Comparison of ENCODE assay signal across 8 mouse cellular contexts in the genomic region with DNA sequence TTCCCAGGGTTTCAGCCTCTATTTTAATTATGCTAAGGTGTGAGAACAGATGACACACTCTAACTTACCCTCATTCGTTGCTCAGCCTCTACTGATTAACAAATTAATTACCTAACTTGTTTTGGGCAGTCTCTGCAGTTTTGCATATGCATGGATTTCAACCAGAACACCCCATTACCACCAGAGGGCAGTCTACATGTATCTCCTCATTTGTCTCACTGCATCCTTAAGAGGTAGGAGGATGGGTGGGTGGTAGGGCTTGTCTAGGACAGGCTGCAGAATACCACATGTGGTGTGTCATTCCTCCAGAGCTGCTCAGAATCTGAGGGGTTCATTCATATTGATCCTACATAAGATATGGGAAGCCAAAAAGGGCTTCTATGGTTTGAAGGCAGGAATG. TPM values are rescaled to one million over a fixed set of nuclear protein-coding genes. Genes with fewer than 3 reads are reported as not detected.
DNase-seq lines count a peak whose midpoint lies in the region; ATAC-seq and TF ChIP-seq lines count a peak whose summit lies in the region.

No protein-coding gene starts in this region.

- intact Hi-C loops in gastrocnemius, postnatal 36 days (cut with DNase I) = no loop called here

- no peaks in the 10 kb centered on the region for H3K9me3 ChIP-seq in liver, embryonic 11.5 days (ENCODE audit: control insufficient read depth, low read length)

- no peaks in the 10 kb centered on the region for H3K36me3 ChIP-seq in liver, embryonic 11.5 days (ENCODE audit: control insufficient read depth, insufficient read depth, low read length)

- TF ChIP-seq CTCF in cerebellum, adult 2 months (IDR thresholded peaks at IDR 0.05; ENCODE audit: borderline replicate concordance, insufficient read depth, low read depth, low read length) = peak; percentile 50; the same call in 1 of the 2 replicates
- 0 out of 2 replicates have a peak, but pooled peaks have one; percentile 27 for TF ChIP-seq CTCF in bone marrow, adult 2 months (IDR thresholded peaks at IDR 0.05; ENCODE audit: control insufficient read depth, insufficient read depth, low read length)

- ATAC-seq in liver, embryonic 11.5 days (replicated peaks; ENCODE audit: low FRiP score) = no peak

- H3K4me2 ChIP-seq in liver, embryonic 11.5 days = no peak overlapping the region

- WGBS in cerebellum, adult 2 months = 16% methylated on average over 1 of the region's 1 CpGs
- 16% methylated on average over 1 of the region's 1 CpGs for WGBS in liver, embryonic 11.5 days
- WGBS in bone marrow, adult 2 months = 40% methylated on average over 1 of the region's 1 CpGs

- no peak overlapping the region for H3K27ac ChIP-seq in cerebellum, adult 2 months (ENCODE audit: insufficient read depth, low read length)
- no peak overlapping the region for H3K27ac ChIP-seq in liver, embryonic 11.5 days (ENCODE audit: low read depth, low read length)
- no peak overlapping the region for H3K27ac ChIP-seq in bone marrow, adult 2 months (ENCODE audit: control insufficient read depth, insufficient read depth, low read depth, low read length, poor library complexity)

- no peaks in the 10 kb centered on the region for H3K4me1 ChIP-seq in cerebellum, adult 2 months (ENCODE audit: control insufficient read depth, insufficient read depth, low read length)
- H3K4me1 ChIP-seq in liver, embryonic 11.5 days (replicated peaks; ENCODE audit: control insufficient read depth, insufficient read depth, low read length) = no peaks in the 10 kb centered on the region
- H3K4me1 ChIP-seq in bone marrow, adult 2 months (ENCODE audit: control insufficient read depth, insufficient read depth, low read length) = no peaks in the 10 kb centered on the region

- no peak overlapping the region for H3K4me3 ChIP-seq in cerebellum, adult 2 months (replicated peaks; ENCODE audit: insufficient read depth, low read depth, low read length)
- no peak overlapping the region for H3K4me3 ChIP-seq in liver, embryonic 11.5 days (ENCODE audit: low read depth, low read length)
- no peak overlapping the region for H3K4me3 ChIP-seq in bone marrow, adult 2 months (replicated peaks; ENCODE audit: control insufficient read depth, low read depth, low read length)

- TF ChIP-seq POLR2A in cerebellum, adult 2 months (IDR thresholded peaks at IDR 0.05; ENCODE audit: borderline replicate concordance, insufficient read depth, low read length) = no peak
- no peak for TF ChIP-seq POLR2A in bone marrow, adult 2 months (IDR thresholded peaks at IDR 0.05; ENCODE audit: borderline replicate concordance, control insufficient read depth, low read depth, low read length)

- no peaks in the 10 kb centered on the region for H3K27me3 ChIP-seq in cerebellum, adult 2 months (ENCODE audit: control insufficient read depth, insufficient read depth, low read length)
- H3K27me3 ChIP-seq in liver, embryonic 11.5 days (replicated peaks; ENCODE audit: control insufficient read depth, insufficient read depth, low read length) = no peaks in the 10 kb centered on the region

- no peak overlapping the region for H3K9ac ChIP-seq in liver, embryonic 11.5 days (ENCODE audit: low read depth, low read length)

- DNase-seq in cerebellum, adult 2 months = peak in 1 of 2 experiments; percentile 27
- DNase-seq in cerebellum, adult 11-12 months = no peak
- peak; percentile 28 for DNase-seq in liver
- no peak for DNase-seq in liver, embryonic 11.5 days (ENCODE audit: low spot score)
- peak; percentile 72 for DNase-seq in induced T-regulatory cell, adult 2 months (ENCODE audit: low read depth)
- DNase-seq in natural killer cell, adult 2 months (ENCODE audit: low spot score in 2 of 2) = peak; percentile 23 to 39
- DNase-seq in gastrocnemius, postnatal 36 days = no peak

RNA-seq across cellular contexts. Expression of a gene that starts 31.7 kb away (rescaled TPM):
- 1.2 TPM in 2 replicates for polyA plus RNA-seq in cerebellum, adult 2 months (2012; rRNA removed)
- polyA plus RNA-seq in liver, embryonic 11.5 days (2014; fragmentation: Nextera tagmentation; extraction: Ambion mirVana) = 0.70 and 1.3 TPM in 2 replicates
- 8.5 and 17.2 TPM in 2 replicates for polyA plus RNA-seq in bone marrow, adult 2 months (2011; ENCODE audit: insufficient read depth, insufficient read length, low replicate concordance, missing spikeins)
- total RNA-seq in gastrocnemius, postnatal 36 days (2021) = 1 to 10 TPM; 2.8 to 4.0 TPM

Comparison
In these comparisons a context has a peak if more than half of its experiments do, and no peak if none do; other contexts are left out.
1. DNase-seq: peak in liver (single experiment), induced T-regulatory cell, adult 2 months (single experiment) and natural killer cell, adult 2 months (2 of 2); none in cerebellum, adult 11-12 months (single experiment), liver, embryonic 11.5 days (single experiment) and gastrocnemius, postnatal 36 days (0 of 2).